Mouse (Mus musculus) spleen, adult 2 months (tissue): Measurements from ENCODE around the gene Gnao1. TPM values are rescaled to one million over a fixed set of nuclear protein-coding genes. Genes with fewer than 3 reads are reported as not detected.

Source experiments
- DNase-seq, 2 experiments: peaks; one replicate each; pipeline versions ENCODE4 v3.0.0 to v3.0.0-alpha.2; 2012 to 2021; ENCODE audit warnings: low spot score in 2 of 2, low read depth in 1 of 2
- H3K27ac ChIP-seq: fragments of 200-500 bp; 2 replicates; pipeline ENCODE4 v1.5.1; 2012; ENCODE audit warnings: low read length, inconsistent platforms; ENCODE audit not compliant: insufficient read depth
- H3K27me3 ChIP-seq: fragments of 200-500 bp; 2 replicates; pipeline ENCODE4 v1.6.1; 2012; ENCODE audit warnings: mild to moderate bottlenecking, moderate library complexity, low read length, inconsistent platforms; ENCODE audit not compliant: control insufficient read depth, insufficient read depth
- H3K36me3 ChIP-seq: fragments of 200-500 bp; 2 replicates; pipeline ENCODE4 v1.6.1; 2012; ENCODE audit warnings: mild to moderate bottlenecking, low read length, inconsistent platforms; ENCODE audit not compliant: control insufficient read depth, insufficient read depth
- H3K4me1 ChIP-seq: fragments of 200-500 bp; 2 replicates; pipeline ENCODE4 v1.6.1; 2011; ENCODE audit warnings: inconsistent platforms; ENCODE audit not compliant: control insufficient read depth, insufficient read depth, insufficient read length
- H3K4me3 ChIP-seq: fragments of 200-500 bp; 2 replicates; pipeline ENCODE4 v1.5.1; 2011; ENCODE audit warnings: mild to moderate bottlenecking, inconsistent platforms; ENCODE audit not compliant: insufficient read depth, insufficient read length; ENCODE audit errors: extremely low read depth
- CTCF ChIP-seq: fragments of 200-500 bp; IDR thresholded peaks from 2 replicates; pipeline ENCODE4 v1.5.1; 2011; ENCODE audit warnings: mild to moderate bottlenecking, inconsistent platforms; ENCODE audit not compliant: insufficient read depth, insufficient read length, insufficient replicate concordance; ENCODE audit errors: extremely low read depth
- POLR2A ChIP-seq: fragments of 200-500 bp; IDR thresholded peaks from 2 replicates; pipeline ENCODE4 v1.6.1; 2011; ENCODE audit warnings: low read depth, low read length, inconsistent platforms
- WGBS: fragments of 180-500 bp; shearing (Covaris S2); methylation state at CpG from one replicate; pipeline ENCODE4 v1.1.7; 2018; 5-methylcytosine and 5-hydroxymethylcytosine counted together
- polyA plus RNA-seq: library from polyadenylated mRNA; depleted of rRNA; stranded (reverse); fragments of >200 nt; gene quantifications from 2 replicates; pipeline ENCODE4 v1.2.3, GENCODE M21; 2012

Gene Gnao1
- polyA plus RNA-seq, 1 experiment = 2.5 TPM

DNA sequence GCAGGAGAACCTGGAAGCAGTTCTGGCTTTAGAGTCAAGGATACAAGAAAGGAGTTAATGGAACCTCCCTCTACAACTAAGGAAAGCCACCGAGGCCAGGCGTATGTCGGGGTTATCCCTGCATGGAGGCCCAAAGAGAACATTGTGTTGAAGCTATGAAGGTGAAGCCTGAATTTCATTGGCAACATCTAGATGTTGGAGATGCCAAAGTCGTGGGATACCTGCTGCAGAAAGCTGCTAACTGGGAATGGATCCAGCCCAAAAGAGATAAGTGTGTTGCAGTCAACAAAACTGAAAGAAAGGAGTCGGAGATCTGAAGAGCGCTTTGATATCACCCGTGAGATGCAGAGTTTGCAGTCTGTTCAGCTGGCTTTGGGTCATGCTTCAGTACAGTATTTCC, 70.2 kb downstream of the Gnao1 start:
- no peak for DNase-seq
- no peak overlapping the region for H3K27ac ChIP-seq
- H3K4me1 ChIP-seq = no peaks in the 10 kb centered on the region
- H3K36me3 ChIP-seq = no peaks in the 10 kb centered on the region
- 91% methylated on average over 7 of the region's 7 CpGs for WGBS
- no peak overlapping the region for H3K4me3 ChIP-seq
- no peaks in the 10 kb centered on the region for H3K27me3 ChIP-seq
- TF ChIP-seq CTCF = no peak
- no peak for TF ChIP-seq POLR2A

DNA sequence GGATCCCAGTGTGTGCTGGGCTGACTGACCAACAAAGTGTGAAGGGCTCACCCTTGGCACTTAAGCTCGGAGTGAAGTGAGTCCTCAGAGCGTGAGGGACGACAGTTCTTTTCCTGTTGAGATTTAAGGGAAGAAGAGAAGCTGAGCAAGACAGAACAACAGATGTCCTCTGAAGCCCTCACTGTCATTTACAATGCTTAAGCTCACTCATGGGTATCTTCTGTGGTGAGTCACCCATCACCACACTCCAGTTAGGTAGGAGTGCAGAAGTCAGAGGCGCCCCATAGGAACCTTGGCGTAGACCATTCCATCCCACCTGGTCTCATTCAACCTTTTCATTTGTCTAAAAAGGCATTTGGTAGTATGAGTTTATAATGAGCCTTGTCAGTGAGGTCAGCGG, 71.6 kb downstream of the Gnao1 start:
- WGBS = 76% methylated on average over 6 of the region's 6 CpGs
- DNase-seq = no peak
- no peaks in the 10 kb centered on the region for H3K4me1 ChIP-seq
- no peak overlapping the region for H3K4me3 ChIP-seq
- no peak overlapping the region for H3K27ac ChIP-seq
- H3K36me3 ChIP-seq = no peaks in the 10 kb centered on the region
- TF ChIP-seq POLR2A (no peak), CTCF (no peak)
- no peaks in the 10 kb centered on the region for H3K27me3 ChIP-seq

DNA sequence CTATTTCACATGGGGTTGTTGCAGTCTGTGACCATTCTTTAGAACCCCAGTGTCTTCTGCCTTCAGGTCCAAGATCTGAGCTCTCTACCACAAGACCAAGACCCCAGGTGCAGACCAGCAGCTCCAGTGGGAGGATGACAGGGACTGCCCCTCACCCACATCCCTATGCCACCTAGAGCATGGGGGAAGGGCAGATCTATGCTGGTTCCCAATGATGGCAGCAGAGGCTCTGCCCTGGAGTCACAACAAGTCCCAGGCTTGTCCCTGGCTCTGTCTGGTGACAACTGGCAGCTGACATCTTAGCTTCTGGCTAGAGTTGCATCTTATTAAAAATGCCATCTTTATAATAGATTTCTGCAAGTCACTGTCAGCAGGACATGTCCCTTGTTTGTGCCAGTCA, 73.5 kb downstream of the Gnao1 start:
- DNase-seq = no peak
- Histone ChIP-seq H3K4me3 (no peak overlapping the region), H3K27me3 (no peaks in the 10 kb centered on the region), H3K36me3 (no peaks in the 10 kb centered on the region), H3K4me1 (no peaks in the 10 kb centered on the region), H3K27ac (no peak overlapping the region)
- TF ChIP-seq CTCF (no peak), POLR2A (no peak)

DNA sequence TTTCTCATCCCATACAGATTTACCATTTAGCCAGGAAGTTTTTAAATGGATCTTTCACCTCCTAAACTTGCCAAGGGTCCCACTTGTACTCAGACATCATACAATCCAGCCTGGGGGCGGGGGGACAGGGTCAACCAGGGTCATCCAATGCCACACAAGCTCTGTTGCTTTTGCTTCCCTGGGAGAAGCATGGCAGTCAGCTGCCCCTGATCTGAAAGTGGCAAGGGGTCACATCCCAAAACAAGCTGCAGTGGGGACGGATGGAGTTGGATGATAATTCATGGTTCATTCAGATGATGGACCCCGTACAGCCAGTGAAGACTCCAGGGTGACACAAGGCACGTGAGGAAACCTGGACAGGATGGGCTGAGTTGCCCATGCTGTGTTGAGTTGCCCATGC, 74.0 kb downstream of the Gnao1 start:
- Histone ChIP-seq H3K27ac (no peak overlapping the region), H3K36me3 (no peaks in the 10 kb centered on the region), H3K27me3 (no peaks in the 10 kb centered on the region), H3K4me3 (no peak overlapping the region), H3K4me1 (no peaks in the 10 kb centered on the region)
- DNase-seq = no peak
- WGBS = 74% methylated on average over 4 of the region's 4 CpGs
- TF ChIP-seq CTCF (no peak), POLR2A (no peak)

DNA sequence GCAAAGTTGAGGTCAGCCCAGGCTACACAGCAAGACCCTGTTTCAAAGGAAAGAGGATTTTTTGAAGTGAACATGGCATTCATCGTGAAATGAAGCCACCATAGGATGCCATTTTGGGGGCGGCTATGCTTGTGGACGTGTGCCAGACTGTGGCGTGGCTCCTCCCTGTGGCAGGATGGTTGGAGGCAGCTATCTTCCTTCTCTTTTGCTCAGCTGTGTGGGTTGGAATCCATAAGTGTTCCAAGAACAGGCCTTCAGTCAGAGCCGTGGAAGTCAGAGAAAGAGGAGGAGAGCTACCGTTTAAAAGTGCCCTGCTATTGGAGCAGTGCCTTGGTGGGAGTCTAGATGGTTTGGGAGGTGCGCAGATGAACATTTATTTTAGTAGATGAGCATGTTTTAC, 74.5 kb downstream of the Gnao1 start:
- Histone ChIP-seq H3K27ac (no peak overlapping the region), H3K36me3 (no peaks in the 10 kb centered on the region), H3K4me3 (no peak overlapping the region), H3K27me3 (no peaks in the 10 kb centered on the region), H3K4me1 (no peaks in the 10 kb centered on the region)
- TF ChIP-seq POLR2A (no peak), CTCF (no peak)
- DNase-seq = no peak
- 87% methylated on average over 7 of the region's 7 CpGs for WGBS

DNA sequence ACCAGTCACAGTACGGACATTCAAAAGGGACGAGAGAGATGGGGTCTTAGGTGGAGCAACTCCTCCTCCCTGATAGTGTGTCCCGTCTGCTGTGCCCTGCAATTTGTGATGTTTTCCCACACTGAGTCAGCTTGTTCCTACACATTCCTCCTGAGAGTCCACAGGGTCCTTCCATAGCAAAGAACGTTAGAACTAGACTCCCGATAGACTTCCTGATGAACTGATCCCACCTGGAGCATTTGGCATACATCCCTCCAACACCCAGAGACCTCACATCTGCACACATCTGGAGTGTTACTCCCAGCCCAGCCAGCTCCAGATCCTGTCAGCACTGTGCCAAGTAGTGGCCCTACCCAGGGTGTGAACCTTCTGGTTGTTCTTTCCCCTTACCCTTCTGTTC, 76.4 kb downstream of the Gnao1 start:
- WGBS = 90% methylated on average over 5 of the region's 5 CpGs
- no peaks in the 10 kb centered on the region for H3K36me3 ChIP-seq
- DNase-seq = no peak
- H3K27me3 ChIP-seq = no peaks in the 10 kb centered on the region
- H3K27ac ChIP-seq = no peak overlapping the region
- no peak overlapping the region for H3K4me3 ChIP-seq
- no peak for TF ChIP-seq CTCF
- no peak for TF ChIP-seq POLR2A
- H3K4me1 ChIP-seq = no peaks in the 10 kb centered on the region

DNA sequence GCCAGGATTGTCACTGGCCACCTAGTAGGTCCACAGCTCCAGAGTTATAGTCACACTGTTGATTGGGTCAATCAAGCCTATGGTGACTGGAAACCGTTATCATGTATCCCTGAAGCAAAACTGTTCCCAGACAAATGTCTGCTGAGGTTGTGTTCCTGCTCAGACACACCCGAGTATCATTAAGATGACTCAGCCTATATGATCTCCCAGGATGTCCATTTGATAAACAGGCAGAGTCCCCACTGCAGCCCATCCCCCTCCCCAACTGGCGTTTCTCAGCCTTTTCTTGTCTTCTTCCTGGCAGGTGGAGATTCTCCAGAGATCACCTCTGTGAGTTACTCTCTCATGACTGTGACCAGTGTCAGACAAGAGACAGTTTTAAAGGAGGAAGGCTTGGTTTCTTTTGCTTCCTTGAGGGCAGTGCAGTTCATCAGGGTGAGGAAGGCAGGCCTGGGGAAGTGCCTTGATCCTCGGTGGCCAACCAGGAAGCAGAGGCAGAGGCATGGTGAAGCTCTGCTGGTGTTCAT, 78.4 kb downstream of the Gnao1 start:
- Histone ChIP-seq H3K4me1 (no peaks in the 10 kb centered on the region), H3K27me3 (no peaks in the 10 kb centered on the region), H3K36me3 (no peaks in the 10 kb centered on the region), H3K4me3 (no peak overlapping the region), H3K27ac (no peak overlapping the region)
- WGBS = 61% methylated on average over 4 of the region's 4 CpGs
- TF ChIP-seq POLR2A = no peak
- TF ChIP-seq CTCF = no peak
- no peak for DNase-seq
